Mouse (Mus musculus): ENCODE measurements around the gene Tcl1b2.
"Not testable (repeated sequence)": the region's sequence is repeated elsewhere in the genome, so short reads cannot be mapped to it uniquely, and the experiment has no call there.

Gene Tcl1b2

GRCm38 (mm10) chr12:105174318-105174717, 28.5 kb downstream of the Tcl1b2 start:
- not testable (repeated sequence) for DNase-seq (ENCODE audit: low spot score)

- not testable (repeated sequence) for DNase-seq (ENCODE audit: low spot score)
Observed at GRCm38 (mm10) chr12:105176044-105176443, 30.2 kb downstream of the Tcl1b2 start, which contains the start of gene Tcl1b5. TSS of gene Tcl1b5 (plus strand) at chr12:105176344.

GRCm38 (mm10) chr12:105181040-105181644, 35.3 kb downstream of the Tcl1b2 start:
- DNase-seq (ENCODE audit: low spot score), result not testable (repeated sequence)

DNA sequence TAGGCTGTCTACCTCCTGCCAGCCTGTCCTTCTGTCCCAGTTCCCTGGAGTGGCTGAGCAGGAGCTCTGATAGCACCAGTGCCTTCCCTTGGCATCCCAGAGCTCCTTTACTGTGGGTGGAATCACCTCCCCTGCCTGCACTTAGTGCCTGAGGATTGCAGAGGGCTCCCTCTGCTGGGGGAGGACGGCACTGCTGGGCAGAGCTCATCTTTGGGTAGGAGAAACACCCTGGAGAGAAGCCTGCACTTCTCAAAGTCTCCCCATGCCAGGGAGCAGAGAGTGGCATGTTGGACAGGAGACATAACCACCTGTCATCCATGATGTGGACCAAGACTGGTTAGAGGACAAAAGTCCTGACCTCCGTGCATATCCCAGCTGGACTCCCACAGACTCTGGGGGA, 43.2 kb downstream of the Tcl1b2 start:
- not testable (repeated sequence) for DNase-seq (ENCODE audit: low spot score)

DNA sequence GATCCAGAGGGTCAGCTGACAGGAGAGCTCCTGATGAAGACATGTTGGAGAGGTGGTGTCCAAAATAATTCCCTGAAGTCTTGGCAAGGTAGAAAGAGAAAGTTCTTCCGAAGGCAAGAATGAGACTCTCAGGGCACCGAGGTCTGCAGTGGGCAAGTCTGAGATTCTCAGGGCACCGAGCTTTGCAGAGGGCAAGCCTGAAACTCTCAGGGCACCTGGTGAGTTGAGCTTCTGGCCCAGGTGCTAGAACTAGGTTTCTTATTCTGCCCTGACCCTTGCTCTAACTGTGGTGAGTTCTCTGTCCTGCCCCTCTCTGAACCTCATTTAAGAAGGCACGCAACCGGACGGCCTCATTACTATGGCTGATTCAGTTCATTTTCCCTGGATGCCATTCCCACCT, 44.9 kb downstream of the Tcl1b2 start, which contains the start of gene Tcl1b3:
Gene Tcl1b3, plus strand, starts transcription at position 301 of the 400 bp plus-strand sequence.
- not testable (repeated sequence) for DNase-seq (ENCODE audit: low spot score)

GRCm38 (mm10) chr12:105199684-105200497, 54.1 kb downstream of the Tcl1b2 start:
- DNase-seq (ENCODE audit: low spot score), result not testable (repeated sequence)

GRCm38 (mm10) chr12:105201657-105202056, 55.8 kb downstream of the Tcl1b2 start, which contains the start of gene Tcl1b4:
TSS of gene Tcl1b4 (plus strand) at chr12:105201957.
- DNase-seq (ENCODE audit: low spot score), result not testable (repeated sequence)

Data from ovary, adult 18-20 months (tissue).